Comparison of ENCODE assay signal across 21 mouse cellular contexts in genomic region chr7:77149846-77150245, GRCm38 (mm10).
"Had no signal": no experiment of that assay in that cellular context is flagged by ENCODE, and none has a peak within 500 bp of the region (broad histone marks: within the 10 kb centered on the region; RNA-seq: fewer than 3 reads in every experiment).

No protein-coding gene starts in this region.

- H3K4me1 ChIP-seq: limb, embryonic 12.5 days; limb, embryonic 15.5 days had no signal

- H3K4me2 ChIP-seq: limb, embryonic 12.5 days; limb, embryonic 15.5 days; liver, embryonic 11.5 days; lung, embryonic 14.5 days; midbrain, embryonic 12.5 days; midbrain, embryonic 15.5 days; neural tube, embryonic 12.5 days; neural tube, embryonic 15.5 days had no signal

- DNase-seq: kidney, adult 2 months; kidney, postnatal 25 days; layer of hippocampus, postnatal 36 days; liver, postnatal 0 days; lung, embryonic 14.5 days; right cerebral cortex, adult 18-20 months; right cerebral cortex, postnatal 14 days; right cerebral cortex, postnatal 4 days; thymus, postnatal 25 days had no signal

- H3K27me3 ChIP-seq: limb, embryonic 12.5 days; limb, embryonic 15.5 days; midbrain, embryonic 12.5 days; midbrain, embryonic 15.5 days; neural tube, embryonic 12.5 days; neural tube, embryonic 15.5 days had no signal

- H3K9me3 ChIP-seq: limb, embryonic 12.5 days; limb, embryonic 15.5 days; midbrain, embryonic 12.5 days; midbrain, embryonic 15.5 days; neural tube, embryonic 12.5 days; neural tube, embryonic 15.5 days had no signal

- H3K4me3 ChIP-seq: limb, embryonic 12.5 days; limb, embryonic 15.5 days; midbrain, embryonic 12.5 days; midbrain, embryonic 15.5 days; neural tube, embryonic 12.5 days; neural tube, embryonic 15.5 days had no signal

- H3K27ac ChIP-seq: kidney, postnatal 0 days; limb, embryonic 12.5 days; limb, embryonic 15.5 days; liver, embryonic 14.5 days; macrophage; midbrain, embryonic 12.5 days; midbrain, embryonic 15.5 days; neural tube, embryonic 12.5 days; neural tube, embryonic 15.5 days; stomach, postnatal 0 days had no signal

- H3K36me3 ChIP-seq: limb, embryonic 12.5 days; limb, embryonic 15.5 days; midbrain, embryonic 12.5 days; midbrain, embryonic 15.5 days; neural tube, embryonic 12.5 days; neural tube, embryonic 15.5 days had no signal

- H3K9ac ChIP-seq: limb, embryonic 12.5 days; limb, embryonic 15.5 days; liver, embryonic 14.5 days; liver, postnatal 0 days; lung, embryonic 14.5 days; midbrain, embryonic 12.5 days; midbrain, embryonic 15.5 days; neural tube, embryonic 12.5 days; neural tube, embryonic 15.5 days had no signal

- ATAC-seq: liver, postnatal 0 days; lung, postnatal 0 days; midbrain, embryonic 15.5 days had no signal
